Mouse (Mus musculus): ENCODE measurements around the gene Psme1. TPM values are rescaled to one million over a fixed set of nuclear protein-coding genes. Genes with fewer than 3 reads are reported as not detected.

The Psme1 gene
- total and polyA plus RNA-seq, 3 experiments = 85.9 to 205 TPM; not detected in 1

GRCm38 (mm10) chr14:55576376-55576775 is 1.5 kb upstream of the Psme1 start:
- Histone ChIP-seq H3K27me3 (ENCODE audit: control insufficient read depth in 1 of 2, insufficient read depth in 2 of 2, low read length in 2 of 2) (no peaks in the 10 kb centered on the region), H3K9ac (ENCODE audit: control insufficient read depth, low read depth, low read length, poor library complexity, severe bottlenecking) (no peak overlapping the region), H3K36me3 (ENCODE audit: control insufficient read depth in 1 of 2, insufficient read depth in 2 of 2, low read length in 2 of 2) (peaks cover 0 to 5% of the 10 kb centered on the region in 2 experiments; a peak in 2 of 4 replicates), H3K4me3 (ENCODE audit: control insufficient read depth in 1 of 2, insufficient read depth in 1 of 2, low read depth in 2 of 2, low read length in 2 of 2) (no peak overlapping the region), H3K79me2 (ENCODE audit: control insufficient read depth, insufficient read depth, low read length, poor library complexity) (peaks cover 4% of the 10 kb centered on the region), H3K4me1 (ENCODE audit: control insufficient read depth in 1 of 2, insufficient read depth in 2 of 2, low read length in 2 of 2) (peaks cover 3 to 11% of the 10 kb centered on the region in 2 experiments; a peak in 3 of 4 replicates), H3K27ac (ENCODE audit: control insufficient read depth, low read depth, low read length) (no peak overlapping the region), H3K9me3 (replicated peaks; ENCODE audit: insufficient read depth, low read length) (no peaks in the 10 kb centered on the region)
- TF ChIP-seq BHLHE40 (IDR thresholded peaks at IDR 0.05; ENCODE audit: borderline replicate concordance, low read depth, low read length) (no peak), POLR2AphosphoS2 (IDR thresholded peaks at IDR 0.05; ENCODE audit: low read length) (no peak), MEF2A (IDR thresholded peaks at IDR 0.05; ENCODE audit: extremely low read depth, insufficient replicate concordance, low read depth, low read length, poor library complexity, severe bottlenecking) (no peak), GATA1 (IDR thresholded peaks at IDR 0.05; ENCODE audit: low read depth, low read length) (no peak), RAD21 (IDR thresholded peaks at IDR 0.05; ENCODE audit: low read depth, low read length) (no peak), USF1 (IDR thresholded peaks at IDR 0.05; ENCODE audit: low read depth, low read length) (no peak), HCFC1 (IDR thresholded peaks at IDR 0.05; ENCODE audit: low read depth, low read length) (no peak), MAX (IDR thresholded peaks at IDR 0.05; ENCODE audit: low read length) (no peak), ZKSCAN1 (IDR thresholded peaks at IDR 0.05; ENCODE audit: low read depth, low read length) (no peak), ELF1 (IDR thresholded peaks at IDR 0.05; ENCODE audit: low read depth, low read length) (no peak)
- DNase-seq (ENCODE audit: low read depth, low spot score) = no peak

- H3K36me3 ChIP-seq (ENCODE audit: control insufficient read depth in 1 of 2, insufficient read depth in 2 of 2, low read length in 2 of 2) = peaks cover 0 to 12% of the 10 kb centered on the region in 2 experiments; a peak in 2 of 4 replicates
- H3K9ac ChIP-seq (ENCODE audit: control insufficient read depth, low read depth, low read length, poor library complexity, severe bottlenecking) = peak overlapping the region; percentile 93
- DNase-seq (ENCODE audit: low read depth, low spot score) = peak; percentile 77
- H3K4me3 ChIP-seq (ENCODE audit: control insufficient read depth in 1 of 2, insufficient read depth in 1 of 2, low read depth in 2 of 2, low read length in 2 of 2) = peak overlapping the region; percentile 88 to 93
- H3K79me2 ChIP-seq (ENCODE audit: control insufficient read depth, insufficient read depth, low read length, poor library complexity) = peaks cover 6% of the 10 kb centered on the region
- H3K27me3 ChIP-seq (ENCODE audit: control insufficient read depth in 1 of 2, insufficient read depth in 2 of 2, low read length in 2 of 2) = no peaks in the 10 kb centered on the region
- H3K9me3 ChIP-seq (replicated peaks; ENCODE audit: insufficient read depth, low read length) = no peaks in the 10 kb centered on the region
- peaks cover 3 to 18% of the 10 kb centered on the region in 2 experiments for H3K4me1 ChIP-seq (ENCODE audit: control insufficient read depth in 1 of 2, insufficient read depth in 2 of 2, low read length in 2 of 2)
- TF ChIP-seq USF1 (IDR thresholded peaks at IDR 0.05; ENCODE audit: low read depth, low read length) = no peak
- TF ChIP-seq POLR2A (IDR thresholded peaks at IDR 0.05; ENCODE audit: control insufficient read depth in 1 of 2, insufficient read depth in 1 of 2, low read depth in 1 of 2, low read length in 2 of 2, poor library complexity in 1 of 2) = no peak
- no peak for TF ChIP-seq MAFK (IDR thresholded peaks at IDR 0.05; ENCODE audit: borderline replicate concordance, low read depth, low read length)
- no peak for TF ChIP-seq TBP (IDR thresholded peaks at IDR 0.05; ENCODE audit: low read depth, low read length)
- peak in 1 of 3 experiments; percentile 12; a peak in 2 of 6 replicates for TF ChIP-seq CTCF (IDR thresholded peaks at IDR 0.05 in 2 of 3, conservative IDR thresholded peaks at IDR 0.05 in 1 of 3; ENCODE audit: control insufficient read depth in 1 of 3, insufficient read depth in 1 of 3, low read depth in 2 of 3, low read length in 3 of 3, poor library complexity in 1 of 3, severe bottlenecking in 1 of 3)
- 0 out of 2 replicates have a peak, but pooled peaks have one; percentile 15 for TF ChIP-seq GATA1 (IDR thresholded peaks at IDR 0.05; ENCODE audit: low read depth, low read length)
- TF ChIP-seq MAZ (IDR thresholded peaks at IDR 0.05; ENCODE audit: low read depth, low read length) = no peak
- TF ChIP-seq E2F4 (IDR thresholded peaks at IDR 0.05; ENCODE audit: borderline replicate concordance, low read depth, low read length) = no peak
- TF ChIP-seq ETS1 (IDR thresholded peaks at IDR 0.05; ENCODE audit: low read depth, low read length) = no peak
- no peak for TF ChIP-seq GABPA (IDR thresholded peaks at IDR 0.05; ENCODE audit: low read depth, low read length)
- TF ChIP-seq ZNF384 (IDR thresholded peaks at IDR 0.05; ENCODE audit: low read depth, low read length) = no peak
- 0 out of 2 replicates have a peak, but pooled peaks have one; percentile 17 for TF ChIP-seq TAL1 (IDR thresholded peaks at IDR 0.05; ENCODE audit: low read length)
- no peak for TF ChIP-seq MYC (IDR thresholded peaks at IDR 0.05; ENCODE audit: low read depth, low read length)
- TF ChIP-seq MYB (IDR thresholded peaks at IDR 0.05; ENCODE audit: low read depth, low read length) = no peak
- TF ChIP-seq ZC3H11A (IDR thresholded peaks at IDR 0.05; ENCODE audit: low read depth, low read length) = no peak
- no peak for TF ChIP-seq EP300 (IDR thresholded peaks at IDR 0.05; ENCODE audit: low read depth in 1 of 2, low read length in 2 of 2)
- TF ChIP-seq SIN3A (IDR thresholded peaks at IDR 0.05; ENCODE audit: low read length) = peak; percentile 40; the same call in 1 of the 2 replicates
- no peak for TF ChIP-seq ZMIZ1 (IDR thresholded peaks at IDR 0.05; ENCODE audit: low read depth, low read length)
- TF ChIP-seq MAX (IDR thresholded peaks at IDR 0.05; ENCODE audit: low read length) = no peak
- peak; percentile 21; the same call in 1 of the 2 replicates for TF ChIP-seq TCF12 (IDR thresholded peaks at IDR 0.05; ENCODE audit: low read depth, low read length)
- TF ChIP-seq RCOR1 (IDR thresholded peaks at IDR 0.05; ENCODE audit: low read depth, low read length) = no peak
- no peak for TF ChIP-seq JUND (IDR thresholded peaks at IDR 0.05; ENCODE audit: low read depth, low read length)
- H3K27ac ChIP-seq (ENCODE audit: control insufficient read depth, low read depth, low read length) = peak overlapping the region; percentile 48
Measured at GRCm38 (mm10) chr14:55578668-55579269, 846 bp downstream of the Psme1 start.
